13 mouse cellular contexts compared by ENCODE assay signal in the genomic region with DNA sequence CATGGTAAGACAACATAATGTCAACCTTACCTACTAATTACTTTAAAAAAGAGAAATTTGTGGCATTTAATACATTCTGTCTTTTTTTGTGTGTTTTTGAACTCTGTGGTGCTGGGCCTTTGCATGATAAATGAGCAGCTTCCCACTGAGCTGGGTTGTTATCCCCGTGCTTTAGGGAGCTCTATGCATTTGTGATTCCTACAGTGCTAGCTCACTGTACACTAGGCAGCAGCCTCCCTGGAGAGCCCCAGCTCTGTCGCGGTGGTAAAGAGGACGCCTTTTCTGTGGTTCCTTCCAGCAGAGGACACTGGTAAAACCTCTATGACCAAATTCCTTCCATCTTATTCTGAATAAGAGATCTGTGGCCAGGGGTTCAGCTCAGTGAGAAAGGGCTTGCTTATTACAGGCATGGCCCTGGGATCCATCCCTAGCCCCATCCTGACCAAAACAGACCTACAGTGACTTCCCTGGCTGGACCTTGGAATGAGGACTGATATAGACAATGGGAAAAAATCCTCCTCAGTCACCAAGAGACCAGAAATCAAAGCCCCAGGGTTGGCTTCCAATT. TPM values are rescaled to one million over a fixed set of nuclear protein-coding genes. Genes with fewer than 3 reads are reported as not detected.
DNase-seq lines count a peak whose midpoint lies in the region; ATAC-seq lines count a peak whose summit lies in the region.
"Had no signal": no experiment of that assay in that cellular context is flagged by ENCODE, and none has a peak within 500 bp of the region (broad histone marks: within the 10 kb centered on the region; RNA-seq: fewer than 3 reads in every experiment).

No protein-coding gene starts in this region.

- H3K27ac ChIP-seq in kidney, embryonic 16.5 days (ENCODE audit: low read length), result no peak overlapping the region
- peak overlapping the region; percentile 86 for H3K27ac ChIP-seq in embryonic facial prominence, embryonic 10.5 days (replicated peaks)
- peak overlapping the region; percentile 32; the same call in 1 of the 2 replicates for H3K27ac ChIP-seq in hindbrain, embryonic 14.5 days
- no peak overlapping the region for H3K27ac ChIP-seq in midbrain, embryonic 16.5 days (ENCODE audit: low read length)
- H3K27ac ChIP-seq: liver, embryonic 13.5 days had no signal

- WGBS in kidney, embryonic 16.5 days, result 41% methylated on average over 4 of the region's 4 CpGs
- whole genome bisulfite sequencing in embryonic facial prominence, embryonic 10.5 days, result 18% methylated on average over 4 of the region's 4 CpGs
- 5% methylated on average over 4 of the region's 4 CpGs for WGBS in hindbrain, embryonic 14.5 days
- WGBS in midbrain, embryonic 16.5 days, result 8% methylated on average over 4 of the region's 4 CpGs

- no peak overlapping the region for H3K9ac ChIP-seq in kidney, embryonic 16.5 days (replicated peaks; ENCODE audit: low read length)
- no peak overlapping the region for H3K9ac ChIP-seq in hindbrain, embryonic 14.5 days
- H3K9ac ChIP-seq in midbrain, embryonic 16.5 days (ENCODE audit: low read depth, low read length), result 0 out of 2 replicates have a peak overlapping the region, but pooled peaks have one; percentile 16
- H3K9ac ChIP-seq: embryonic facial prominence, embryonic 15.5 days; liver, embryonic 13.5 days had no signal

- H3K9me3 ChIP-seq in kidney, embryonic 16.5 days (ENCODE audit: low read length), result no peaks in the 10 kb centered on the region
- no peaks in the 10 kb centered on the region; the same call in 1 of the 2 replicates for H3K9me3 ChIP-seq in embryonic facial prominence, embryonic 10.5 days
- H3K9me3 ChIP-seq in hindbrain, embryonic 14.5 days (ENCODE audit: control insufficient read depth, low read length), result no peaks in the 10 kb centered on the region
- H3K9me3 ChIP-seq in midbrain, embryonic 16.5 days (replicated peaks; ENCODE audit: control insufficient read depth, low read length, poor library complexity, severe bottlenecking), result no peaks in the 10 kb centered on the region
- H3K9me3 ChIP-seq: embryonic facial prominence, embryonic 15.5 days; liver, embryonic 13.5 days had no signal

- no peaks in the 10 kb centered on the region for H3K36me3 ChIP-seq in kidney, embryonic 16.5 days (ENCODE audit: insufficient read depth, low read length)
- no peaks in the 10 kb centered on the region for H3K36me3 ChIP-seq in embryonic facial prominence, embryonic 10.5 days (replicated peaks)
- no peaks in the 10 kb centered on the region for H3K36me3 ChIP-seq in hindbrain, embryonic 14.5 days (replicated peaks; ENCODE audit: control insufficient read depth, insufficient read depth)
- H3K36me3 ChIP-seq in midbrain, embryonic 16.5 days (ENCODE audit: control insufficient read depth, insufficient read depth, low read length), result no peaks in the 10 kb centered on the region
- H3K36me3 ChIP-seq: embryonic facial prominence, embryonic 15.5 days; liver, embryonic 13.5 days had no signal

- no peak overlapping the region for H3K4me3 ChIP-seq in kidney, embryonic 16.5 days (ENCODE audit: low read length)
- H3K4me3 ChIP-seq in embryonic facial prominence, embryonic 10.5 days, result peak overlapping the region; percentile 23; the same call in 1 of the 2 replicates
- H3K4me3 ChIP-seq in hindbrain, embryonic 14.5 days (replicated peaks; ENCODE audit: low read length), result no peak overlapping the region
- no peak overlapping the region for H3K4me3 ChIP-seq in midbrain, embryonic 16.5 days (ENCODE audit: low read depth, low read length)
- H3K4me3 ChIP-seq: embryonic facial prominence, embryonic 15.5 days; liver, embryonic 13.5 days had no signal

- no peak overlapping the region for H3K4me2 ChIP-seq in kidney, embryonic 16.5 days (replicated peaks; ENCODE audit: low read depth, low read length)
- H3K4me2 ChIP-seq in hindbrain, embryonic 14.5 days (replicated peaks), result peak overlapping the region; percentile 7; the same call in 1 of the 2 replicates
- no peak overlapping the region for H3K4me2 ChIP-seq in midbrain, embryonic 16.5 days (ENCODE audit: low read length)
- H3K4me2 ChIP-seq: embryonic facial prominence, embryonic 15.5 days; liver, embryonic 13.5 days had no signal

- H3K4me1 ChIP-seq in kidney, embryonic 16.5 days (ENCODE audit: insufficient read depth, low read length), result peaks cover 11% of the 10 kb centered on the region
- H3K4me1 ChIP-seq in embryonic facial prominence, embryonic 10.5 days, result peaks cover 28% of the 10 kb centered on the region
- peaks cover 22% of the 10 kb centered on the region for H3K4me1 ChIP-seq in hindbrain, embryonic 14.5 days (replicated peaks; ENCODE audit: control insufficient read depth, insufficient read depth, low read length)
- H3K4me1 ChIP-seq in midbrain, embryonic 16.5 days (ENCODE audit: control insufficient read depth, insufficient read depth, low read length), result peaks cover 9% of the 10 kb centered on the region
- H3K4me1 ChIP-seq: liver, embryonic 13.5 days had no signal

- DNase-seq in kidney, postnatal 10 days, result no peak
- DNase-seq in embryonic facial prominence, embryonic 10.5 days (ENCODE audit: low spot score), result no peak
- DNase-seq in hindbrain, embryonic 14.5 days (ENCODE audit: low spot score), result no peak
- DNase-seq in right cerebral cortex, postnatal 14 days, result no peak
- no peak for DNase-seq in Muller cell, postnatal 12 days (ENCODE audit: inconsistent ontology term)
- DNase-seq in gastrocnemius, postnatal 25 days, result no peak
- DNase-seq: cerebellum, adult 11 months; heart, postnatal 14 days; liver, embryonic 13.5 days; thymus, adult 2 months had no signal

- ATAC-seq in kidney, embryonic 16.5 days (ENCODE audit: low FRiP score, low TSS enrichment), result 0 out of 2 replicates have a peak, but pooled peaks have one; percentile 9
- peak; percentile 39; the same call in 1 of the 2 replicates for ATAC-seq in hindbrain, embryonic 14.5 days (ENCODE audit: low FRiP score)
- ATAC-seq in midbrain, embryonic 16.5 days, result peak; percentile 58; the same call in 1 of the 2 replicates

- no peaks in the 10 kb centered on the region for H3K27me3 ChIP-seq in kidney, embryonic 16.5 days (ENCODE audit: insufficient read depth, low read length)
- H3K27me3 ChIP-seq in embryonic facial prominence, embryonic 10.5 days (replicated peaks; ENCODE audit: low read depth, poor library complexity, severe bottlenecking), result no peaks in the 10 kb centered on the region
- H3K27me3 ChIP-seq in hindbrain, embryonic 14.5 days (ENCODE audit: control insufficient read depth, insufficient read depth, low read length), result no peaks in the 10 kb centered on the region
- H3K27me3 ChIP-seq in midbrain, embryonic 16.5 days (ENCODE audit: control insufficient read depth, insufficient read depth, low read depth, low read length), result no peaks in the 10 kb centered on the region
- H3K27me3 ChIP-seq: embryonic facial prominence, embryonic 15.5 days; liver, embryonic 13.5 days had no signal

RNA-seq across cellular contexts. Expression of gene Igfbp2, which starts 18.7 kb away (rescaled TPM):
- 144 and 152 TPM in 2 replicates for polyA plus RNA-seq in kidney, embryonic 16.5 days (2015; fragmentation: Nextera tagmentation; extraction: Ambion mirVana)
- 474 and 479 TPM in 2 replicates for polyA plus RNA-seq in embryonic facial prominence, embryonic 10.5 days (2016; fragmentation: Nextera tagmentation; extraction: Ambion mirVana)
- 443 and 473 TPM in 2 replicates for polyA plus RNA-seq in hindbrain, embryonic 14.5 days (2014; fragmentation: Nextera tagmentation; extraction: Ambion mirVana)
- polyA plus RNA-seq in midbrain, embryonic 16.5 days (2015; fragmentation: Nextera tagmentation; extraction: Ambion mirVana), result 244 and 262 TPM in 2 replicates
- 1 to 10 TPM in 1 of 2 experiments, under 1 TPM in 1; 0.38 to 2.8 TPM for total RNA-seq in gastrocnemius, postnatal 25 days (2021)

Comparison
In these comparisons a context has a peak if more than half of its experiments do, and no peak if none do; other contexts are left out.
1. H3K27ac ChIP-seq: peak in embryonic facial prominence, embryonic 10.5 days (single experiment) and hindbrain, embryonic 14.5 days (single experiment); none in kidney, embryonic 16.5 days (single experiment) and midbrain, embryonic 16.5 days (single experiment).
2. Peak in every context shown above with its lines, with median percentiles within 50 percentile points of each other: ATAC-seq.